Mouse (Mus musculus) C3H10T1/2 (cell line): ENCODE measurements around the gene Nsdhl. TPM values are rescaled to one million over a fixed set of nuclear protein-coding genes. Genes with fewer than 3 reads are reported as not detected.

ENCODE experiments used
- polyA plus RNA-seq, 2 experiments: library from polyadenylated mRNA; unstranded; fragments of >200 nt; fragmentation: generic; extraction: Trizol; gene quantifications; one replicate each; pipeline ENCODE4 v1.2.1; 2012; ENCODE audit warnings: missing spikeins in 2 of 2

Nsdhl gene
- 10 to 100 TPM; 13.5 to 36.9 TPM for polyA plus RNA-seq

DNA sequence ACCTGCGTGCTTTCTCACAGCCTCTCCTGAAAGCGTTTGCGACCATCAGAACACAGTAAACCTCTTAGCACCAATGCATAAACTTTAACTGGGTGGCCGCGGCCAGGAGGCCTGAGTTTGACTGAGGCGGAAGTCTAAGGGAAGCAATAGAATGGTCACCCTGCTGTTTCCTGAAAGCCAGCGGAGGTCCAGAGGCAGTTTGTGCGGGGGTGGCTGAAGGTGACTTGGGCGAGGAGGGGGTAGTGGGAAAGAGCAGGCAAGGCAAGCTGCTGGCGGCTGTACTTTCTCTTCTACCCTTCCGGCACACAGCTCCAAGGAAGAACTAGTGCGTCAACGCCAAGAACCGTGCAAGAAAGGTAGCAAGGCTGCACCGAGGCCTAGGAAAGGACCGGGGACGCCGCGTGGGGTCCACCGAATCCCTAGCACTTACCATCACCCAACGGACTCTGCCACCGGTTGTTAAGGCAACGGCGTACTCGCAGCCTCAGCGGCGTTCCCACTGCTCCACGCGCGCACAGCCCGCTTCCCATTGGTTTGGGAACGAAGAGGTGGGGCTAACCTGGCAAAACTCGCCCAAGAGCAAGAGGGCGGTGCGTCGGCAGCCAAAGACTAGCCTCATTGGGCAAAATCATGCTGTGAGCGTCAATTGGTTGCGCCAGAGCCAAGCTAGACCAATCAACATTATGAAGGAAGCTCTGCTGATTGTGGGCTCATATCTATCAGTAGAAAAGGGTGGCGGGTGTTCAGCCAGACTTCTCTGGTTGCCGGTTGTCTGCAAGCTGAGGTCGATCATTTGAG is at the start of gene Nsdhl, which contains the start of gene Cetn2:
Nsdhl (plus strand) TSS at position 674 of the 798 bp plus-strand sequence.
Cetn2 (minus strand) TSS at position 528 of the 798 bp plus-strand sequence.

DNA sequence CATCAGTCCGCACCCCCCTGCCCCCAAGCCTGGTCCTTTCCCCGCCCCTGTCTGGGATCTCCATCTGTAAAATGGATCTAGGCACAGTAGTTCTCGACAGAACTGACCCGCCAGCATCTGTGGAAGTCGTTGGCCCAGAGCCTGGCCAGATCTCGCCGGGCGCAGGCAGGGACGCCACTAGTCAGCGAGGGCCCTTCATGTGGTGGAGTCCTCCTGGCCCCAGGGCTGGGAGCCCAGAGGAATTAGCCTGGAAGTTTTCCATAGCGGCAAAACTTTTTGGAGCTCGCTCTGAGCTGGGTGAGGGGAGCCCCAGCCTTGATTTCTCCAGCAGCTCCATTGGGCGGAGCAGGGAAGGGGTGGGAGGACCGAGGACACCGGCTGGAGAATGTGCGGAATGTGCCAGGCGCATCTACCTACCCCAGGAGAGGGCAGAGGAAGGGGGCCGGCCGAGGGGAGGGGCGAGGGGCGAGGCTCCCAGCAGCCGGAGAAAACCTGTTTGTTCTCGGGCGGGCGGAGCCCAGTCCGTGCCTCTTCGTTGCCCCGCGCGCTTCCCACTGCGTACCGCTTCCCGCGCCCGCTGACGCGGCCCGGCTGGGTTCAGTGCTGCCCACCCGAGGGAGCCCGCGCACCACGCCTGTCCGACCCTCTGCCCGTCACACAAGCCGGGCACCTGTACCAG is 68.6 kb downstream of the Nsdhl start, which contains the start of gene Zfp185:
Zfp185 (plus strand) TSS at position 499 of the 679 bp plus-strand sequence.

Other genes starting within 250 kb of the Nsdhl start
- not detected for gene Gabrq, start 93.4 kb upstream of the Nsdhl start, polyA plus RNA-seq
- 10 to 100 TPM in 1 of 2 experiments, 1 to 10 TPM in 1; 2.9 to 35.3 TPM for gene Cetn2, start 146 bp upstream of the Nsdhl start, polyA plus RNA-seq
- gene Zfp185, start 68.8 kb downstream of the Nsdhl start, polyA plus RNA-seq = under 1 TPM in 1 of 2 experiments, not detected in 1; 0.04 TPM
- under 1 TPM; 0.05 to 0.25 TPM for gene Pnma5, start 118.5 kb downstream of the Nsdhl start, polyA plus RNA-seq
- not detected for gene Pnma3, start 146.2 kb downstream of the Nsdhl start, polyA plus RNA-seq
- gene Xlr4a, start 163.9 kb downstream of the Nsdhl start, polyA plus RNA-seq = not detected
- under 1 TPM; 0.08 to 0.30 TPM for gene Xlr3a, start 178.5 kb downstream of the Nsdhl start, polyA plus RNA-seq
- gene Gm14685, start 198.5 kb downstream of the Nsdhl start, polyA plus RNA-seq = not detected
- gene Xlr5b, start 230.2 kb downstream of the Nsdhl start, polyA plus RNA-seq = not detected
- gene DXBay18, start 230.9 kb downstream of the Nsdhl start, polyA plus RNA-seq = not detected